Mouse (Mus musculus): ENCODE data around the gene Shmt2.

DNA sequence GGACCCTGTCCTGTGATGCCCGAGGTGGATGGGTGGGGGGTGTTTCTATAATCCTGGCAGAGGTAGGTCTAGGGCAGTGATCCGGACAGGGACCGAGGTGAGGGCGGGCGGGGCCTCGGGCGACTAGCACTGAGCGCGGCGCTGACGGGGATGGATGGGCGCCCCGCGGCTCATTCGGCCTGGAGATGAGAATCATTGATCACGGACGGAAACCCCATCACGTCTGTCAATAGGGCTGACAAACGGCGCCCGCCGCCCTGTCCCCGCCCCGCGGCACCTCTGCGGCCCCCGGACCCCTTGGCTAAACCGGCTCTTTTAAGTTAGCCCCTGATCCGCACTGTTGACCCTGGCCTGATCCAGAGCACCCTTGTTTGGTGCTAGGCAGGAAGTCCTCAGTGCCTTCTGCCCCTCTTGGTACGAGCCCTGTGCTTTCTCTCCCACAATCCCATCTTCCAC lies 12.7 kb upstream of the Shmt2 start:
- no peak for TF ChIP-seq CTCF (IDR thresholded peaks at IDR 0.05; ENCODE audit: low read depth)
- TF ChIP-seq EP300 (IDR thresholded peaks at IDR 0.05; ENCODE audit: low read depth): no peak

All from heart, postnatal 0 days (tissue).